Mouse (Mus musculus) frontal cortex, postnatal 14 days (tissue): ENCODE measurements around the gene Furin.

Experiments
- DNase-seq, 2 experiments: peaks; one replicate each; pipeline ENCODE4 v3.0.0; 2022; ENCODE audit warnings: low spot score in 2 of 2

Furin gene

GRCm38 (mm10) chr7:80427730-80428129, 22.5 kb upstream of the Furin start:
- DNase-seq, result no peak

GRCm38 (mm10) chr7:80426363-80426762, 21.1 kb upstream of the Furin start:
- DNase-seq, result no peak

- DNase-seq, result no peak
These were observed 19.5 kb upstream of the Furin start for GRCm38 (mm10) chr7:80424722-80425121.

- no peak for DNase-seq
These were observed 17.7 kb upstream of the Furin start for GRCm38 (mm10) chr7:80422759-80423480.

GRCm38 (mm10) chr7:80421576-80421975, 16.3 kb upstream of the Furin start:
- no peak for DNase-seq

- no peak for DNase-seq
These were observed 15.3 kb upstream of the Furin start for GRCm38 (mm10) chr7:80420586-80420985.

- DNase-seq, result no peak
These were observed 14.0 kb upstream of the Furin start for GRCm38 (mm10) chr7:80419278-80419677.

GRCm38 (mm10) chr7:80418036-80418435, 12.8 kb upstream of the Furin start:
- no peak for DNase-seq

- no peak for DNase-seq
These were observed 12.4 kb upstream of the Furin start for GRCm38 (mm10) chr7:80417601-80418000.

GRCm38 (mm10) chr7:80416969-80417368, 11.7 kb upstream of the Furin start:
- no peak for DNase-seq

GRCm38 (mm10) chr7:80414303-80414855, 9.1 kb upstream of the Furin start:
- DNase-seq, result no peak

GRCm38 (mm10) chr7:80413512-80414302, 8.5 kb upstream of the Furin start:
- no peak for DNase-seq

- DNase-seq, result no peak
These were observed 7.5 kb upstream of the Furin start for GRCm38 (mm10) chr7:80412781-80413180.

- peak; percentile 57 to 76 for DNase-seq
These were observed 7.0 kb upstream of the Furin start for GRCm38 (mm10) chr7:80412279-80412678.

GRCm38 (mm10) chr7:80410380-80410779, 5.1 kb upstream of the Furin start:
- no peak for DNase-seq

GRCm38 (mm10) chr7:80407712-80408111, 2.5 kb upstream of the Furin start:
- DNase-seq, result no peak

- DNase-seq, result no peak
These were observed 950 bp upstream of the Furin start for GRCm38 (mm10) chr7:80406186-80406585.

- no peak for DNase-seq
These were observed 938 bp downstream of the Furin start for GRCm38 (mm10) chr7:80404101-80404894.

- no peak for DNase-seq
These were observed 1.7 kb downstream of the Furin start for GRCm38 (mm10) chr7:80403551-80403950.

- no peak for DNase-seq
These were observed 2.5 kb downstream of the Furin start for GRCm38 (mm10) chr7:80402651-80403321.

GRCm38 (mm10) chr7:80401860-80402641, 3.2 kb downstream of the Furin start:
- no peak for DNase-seq
